Mouse (Mus musculus) olfactory bulb, adult 2 months (tissue): ENCODE data around the gene Ildr1.

ENCODE experiments used
- CTCF ChIP-seq: fragments of 200-500 bp; IDR thresholded peaks from 2 replicates; pipeline ENCODE4 v1.5.1; 2012; ENCODE audit warnings: low read depth, mild to moderate bottlenecking, low read length, moderate library complexity; ENCODE audit not compliant: insufficient read depth
- POLR2A ChIP-seq: fragments of 200-500 bp; IDR thresholded peaks from 2 replicates; pipeline ENCODE4 v1.6.1; 2012; ENCODE audit warnings: mild to moderate bottlenecking, low read depth, low read length, moderate library complexity; ENCODE audit not compliant: insufficient read depth

GRCm38 (mm10) chr16:36743580-36743979 is 49.8 kb downstream of the Ildr1 start:
- TF ChIP-seq CTCF (no peak), POLR2A (no peak)
